Mouse (Mus musculus): ENCODE results near the gene Btbd2. TPM values are rescaled to one million over a fixed set of nuclear protein-coding genes. Genes with fewer than 3 reads are reported as not detected.
A peak's percentile ranks its signal among the peaks of the same experiment; 100 is the strongest.
"Not testable (repeated sequence)": the region's sequence is repeated elsewhere in the genome, so short reads cannot be mapped to it uniquely, and the experiment has no call there.

Btbd2 gene
- polyA plus RNA-seq, 1 experiment, result 49.5 TPM

- Histone ChIP-seq H3K4me3 (ENCODE audit: extremely low read depth, insufficient read depth, insufficient read length) (no peak overlapping the region), H3K27me3 (ENCODE audit: control insufficient read depth, insufficient read depth, low read length) (no peaks in the 10 kb centered on the region), H3K27ac (ENCODE audit: insufficient read depth, low read length) (peak overlapping the region; percentile 39; the same call in 1 of the 2 replicates), H3K4me1 (ENCODE audit: control insufficient read depth, insufficient read depth, insufficient read length) (peaks cover 58% of the 10 kb centered on the region), H3K36me3 (ENCODE audit: control insufficient read depth, insufficient read depth, low read length) (peaks cover 17% of the 10 kb centered on the region)
- WGBS, result 62% methylated on average over 23 of the region's 23 CpGs
- TF ChIP-seq POLR2A (IDR thresholded peaks at IDR 0.05; ENCODE audit: low read depth, low read length), result no peak
- TF ChIP-seq CTCF (IDR thresholded peaks at IDR 0.05; ENCODE audit: extremely low read depth, insufficient read depth, insufficient read length, insufficient replicate concordance), result no peak
- DNase-seq (ENCODE audit: low read depth in 1 of 2, low spot score in 2 of 2), result peak in 1 of 2 experiments; percentile 33
Observed at GRCm38 (mm10) chr10:80606306-80606705, 50.6 kb downstream of the Btbd2 start.

GRCm38 (mm10) chr10:80605721-80606120, 51.1 kb downstream of the Btbd2 start, which contains the start of gene Gm49322:
Gene Gm49322, plus strand, starts transcription at chr10:80606021.
- not testable (repeated sequence) for H3K4me3 ChIP-seq (ENCODE audit: extremely low read depth, insufficient read depth, insufficient read length); H3K27me3 ChIP-seq (ENCODE audit: control insufficient read depth, insufficient read depth, low read length); DNase-seq (ENCODE audit: low read depth in 1 of 2, low spot score in 2 of 2)
- Histone ChIP-seq H3K4me1 (ENCODE audit: control insufficient read depth, insufficient read depth, insufficient read length) (peaks cover 52% of the 10 kb centered on the region), H3K27ac (ENCODE audit: insufficient read depth, low read length) (peak within 1 kb of the TSS; percentile 90), H3K36me3 (ENCODE audit: control insufficient read depth, insufficient read depth, low read length) (peaks cover 17% of the 10 kb centered on the region)
- WGBS, result 90% methylated on average over 4 of the region's 4 CpGs

DNA sequence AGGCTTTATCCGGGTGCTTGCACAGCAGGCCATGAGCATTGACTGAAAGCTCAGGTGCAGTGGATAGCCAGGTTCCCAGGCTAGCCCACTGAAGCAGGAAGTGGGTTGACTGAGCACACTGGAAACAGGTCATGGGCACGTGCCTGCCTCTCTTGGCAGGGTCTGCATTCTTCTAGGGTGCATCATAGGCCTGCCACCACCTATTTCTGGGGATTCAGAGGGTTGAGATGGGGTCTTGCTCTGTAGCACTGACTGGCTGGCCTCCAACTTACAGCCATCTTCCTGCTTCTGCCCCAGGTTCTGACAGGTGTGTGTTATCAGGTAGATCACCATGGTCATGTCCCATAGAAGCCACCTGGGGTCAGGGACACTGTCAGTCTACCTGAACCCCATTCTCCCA, 51.9 kb downstream of the Btbd2 start:
- H3K4me1 ChIP-seq (ENCODE audit: control insufficient read depth, insufficient read depth, insufficient read length), result peaks cover 46% of the 10 kb centered on the region
- WGBS, result 77% methylated on average over 2 of the region's 2 CpGs
- H3K27me3 ChIP-seq (ENCODE audit: control insufficient read depth, insufficient read depth, low read length), result no peaks in the 10 kb centered on the region
- peak overlapping the region; percentile 90 for H3K27ac ChIP-seq (ENCODE audit: insufficient read depth, low read length)
- no peak for TF ChIP-seq CTCF (IDR thresholded peaks at IDR 0.05; ENCODE audit: extremely low read depth, insufficient read depth, insufficient read length, insufficient replicate concordance)
- H3K36me3 ChIP-seq (ENCODE audit: control insufficient read depth, insufficient read depth, low read length), result peaks cover 17% of the 10 kb centered on the region
- DNase-seq (ENCODE audit: low read depth in 1 of 2, low spot score in 2 of 2), result no peak
- no peak overlapping the region for H3K4me3 ChIP-seq (ENCODE audit: extremely low read depth, insufficient read depth, insufficient read length)

GRCm38 (mm10) chr10:80604001-80604509, 52.8 kb downstream of the Btbd2 start:
- WGBS, result 56% methylated on average over 7 of the region's 7 CpGs
- TF ChIP-seq POLR2A (IDR thresholded peaks at IDR 0.05; ENCODE audit: low read depth, low read length) (no peak), CTCF (IDR thresholded peaks at IDR 0.05; ENCODE audit: extremely low read depth, insufficient read depth, insufficient read length, insufficient replicate concordance) (no peak)
- H3K27ac ChIP-seq (ENCODE audit: insufficient read depth, low read length), result peak overlapping the region; percentile 90
- DNase-seq (ENCODE audit: low read depth in 1 of 2, low spot score in 2 of 2), result peak in 1 of 2 experiments; percentile 46
- no peaks in the 10 kb centered on the region for H3K27me3 ChIP-seq (ENCODE audit: control insufficient read depth, insufficient read depth, low read length)
- H3K4me3 ChIP-seq (ENCODE audit: extremely low read depth, insufficient read depth, insufficient read length), result no peak overlapping the region
- H3K36me3 ChIP-seq (ENCODE audit: control insufficient read depth, insufficient read depth, low read length), result peaks cover 17% of the 10 kb centered on the region
- peaks cover 37% of the 10 kb centered on the region for H3K4me1 ChIP-seq (ENCODE audit: control insufficient read depth, insufficient read depth, insufficient read length)

GRCm38 (mm10) chr10:80603364-80603763, 53.5 kb downstream of the Btbd2 start:
- Histone ChIP-seq H3K4me1 (ENCODE audit: control insufficient read depth, insufficient read depth, insufficient read length) (peaks cover 35% of the 10 kb centered on the region), H3K36me3 (ENCODE audit: control insufficient read depth, insufficient read depth, low read length) (peaks cover 14% of the 10 kb centered on the region), H3K27ac (ENCODE audit: insufficient read depth, low read length) (peak overlapping the region; percentile 90), H3K27me3 (ENCODE audit: control insufficient read depth, insufficient read depth, low read length) (no peaks in the 10 kb centered on the region), H3K4me3 (ENCODE audit: extremely low read depth, insufficient read depth, insufficient read length) (peak overlapping the region; percentile 82)
- WGBS, result 24% methylated on average over 7 of the region's 7 CpGs
- no peak for DNase-seq (ENCODE audit: low read depth in 1 of 2, low spot score in 2 of 2)
- TF ChIP-seq POLR2A (IDR thresholded peaks at IDR 0.05; ENCODE audit: low read depth, low read length) (no peak), CTCF (IDR thresholded peaks at IDR 0.05; ENCODE audit: extremely low read depth, insufficient read depth, insufficient read length, insufficient replicate concordance) (no peak)

- Histone ChIP-seq H3K4me1 (ENCODE audit: control insufficient read depth, insufficient read depth, insufficient read length) (peaks cover 29% of the 10 kb centered on the region), H3K4me3 (ENCODE audit: extremely low read depth, insufficient read depth, insufficient read length) (peak within 1 kb of the TSS; percentile 82), H3K27ac (ENCODE audit: insufficient read depth, low read length) (peak within 1 kb of the TSS; percentile 90), H3K27me3 (ENCODE audit: control insufficient read depth, insufficient read depth, low read length) (no peaks in the 10 kb centered on the region), H3K36me3 (ENCODE audit: control insufficient read depth, insufficient read depth, low read length) (peaks cover 14% of the 10 kb centered on the region)
- peak; percentile 91 to 93 for DNase-seq (ENCODE audit: low read depth in 1 of 2, low spot score in 2 of 2)
- WGBS, result under 1% methylated on average over 54 of the region's 54 CpGs
- TF ChIP-seq POLR2A (IDR thresholded peaks at IDR 0.05; ENCODE audit: low read depth, low read length), result peak; percentile 42
- no peak for TF ChIP-seq CTCF (IDR thresholded peaks at IDR 0.05; ENCODE audit: extremely low read depth, insufficient read depth, insufficient read length, insufficient replicate concordance)
Observed at GRCm38 (mm10) chr10:80602698-80603325, 54.1 kb downstream of the Btbd2 start, which contains the start of the genes Scamp4 and Adat3. Gene Scamp4, plus strand, starts transcription at chr10:80602872. Gene Adat3, plus strand, starts transcription at chr10:80602880.

- WGBS, result 70% methylated on average over 4 of the region's 4 CpGs
- DNase-seq (ENCODE audit: low read depth in 1 of 2, low spot score in 2 of 2), result no peak
- Histone ChIP-seq H3K27me3 (ENCODE audit: control insufficient read depth, insufficient read depth, low read length) (no peaks in the 10 kb centered on the region), H3K36me3 (ENCODE audit: control insufficient read depth, insufficient read depth, low read length) (no peaks in the 10 kb centered on the region), H3K27ac (ENCODE audit: insufficient read depth, low read length) (no peak overlapping the region), H3K4me3 (ENCODE audit: extremely low read depth, insufficient read depth, insufficient read length) (no peak overlapping the region), H3K4me1 (ENCODE audit: control insufficient read depth, insufficient read depth, insufficient read length) (no peaks in the 10 kb centered on the region)
- no peak for TF ChIP-seq CTCF (IDR thresholded peaks at IDR 0.05; ENCODE audit: extremely low read depth, insufficient read depth, insufficient read length, insufficient replicate concordance)
- TF ChIP-seq POLR2A (IDR thresholded peaks at IDR 0.05; ENCODE audit: low read depth, low read length), result no peak
Observed at GRCm38 (mm10) chr10:80596318-80596717, 60.6 kb downstream of the Btbd2 start.

Other genes with a start within 250 kb of the Btbd2 start
- gene Tcf3, start 223.4 kb downstream of the Btbd2 start, polyA plus RNA-seq (2012; rRNA removed), result 173 and 240 TPM in 2 replicates
- not detected in 2 replicates for gene Onecut3, start 162.2 kb downstream of the Btbd2 start, polyA plus RNA-seq (2012; rRNA removed)
- 0.01 and 0.04 TPM in 2 replicates for gene Atp8b3, start 117.9 kb downstream of the Btbd2 start, polyA plus RNA-seq (2012; rRNA removed)
- 78.0 and 95.1 TPM in 2 replicates for gene Rexo1, start 95.5 kb downstream of the Btbd2 start, polyA plus RNA-seq (2012; rRNA removed)
- 27.9 and 41.8 TPM in 2 replicates for gene Klf16, start 79.8 kb downstream of the Btbd2 start, polyA plus RNA-seq (2012; rRNA removed)
- gene Abhd17a, start 66.7 kb downstream of the Btbd2 start, polyA plus RNA-seq (2012; rRNA removed), result 220 and 302 TPM in 2 replicates
- gene Scamp4, start 54.2 kb downstream of the Btbd2 start, polyA plus RNA-seq (2012; rRNA removed), result 94.8 and 110 TPM in 2 replicates
- 17.0 and 25.7 TPM in 2 replicates for gene Adat3, start 54.2 kb downstream of the Btbd2 start, polyA plus RNA-seq (2012; rRNA removed)
- 2.9 and 3.0 TPM in 2 replicates for gene Gm49322, start 51.0 kb downstream of the Btbd2 start, polyA plus RNA-seq (2012; rRNA removed)
- gene Csnk1g2, start 34.2 kb downstream of the Btbd2 start, polyA plus RNA-seq (2012; rRNA removed), result 206 and 283 TPM in 2 replicates
- gene Mknk2, start 21.0 kb upstream of the Btbd2 start, polyA plus RNA-seq (2012; rRNA removed), result 351 and 533 TPM in 2 replicates
- 130 and 156 TPM in 2 replicates for gene Mob3a, start 44.9 kb upstream of the Btbd2 start, polyA plus RNA-seq (2012; rRNA removed)
- gene Izumo4, start 45.1 kb upstream of the Btbd2 start, polyA plus RNA-seq (2012; rRNA removed), result 49.0 and 60.8 TPM in 2 replicates
- gene Ap3d1, start 85.2 kb upstream of the Btbd2 start, polyA plus RNA-seq (2012; rRNA removed), result 92.5 and 111 TPM in 2 replicates
- 46.2 and 56.2 TPM in 2 replicates for gene Dot1l, start 98.1 kb upstream of the Btbd2 start, polyA plus RNA-seq (2012; rRNA removed)
- 38.7 and 54.3 TPM in 2 replicates for gene Sf3a2, start 141.1 kb upstream of the Btbd2 start, polyA plus RNA-seq (2012; rRNA removed)
- gene Plekhj1, start 141.6 kb upstream of the Btbd2 start, polyA plus RNA-seq (2012; rRNA removed), result 71.8 and 97.5 TPM in 2 replicates
- 1.3 and 2.3 TPM in 2 replicates for gene Amh, start 148.2 kb upstream of the Btbd2 start, polyA plus RNA-seq (2012; rRNA removed)
- gene Jsrp1, start 156.4 kb upstream of the Btbd2 start, polyA plus RNA-seq (2012; rRNA removed), result not detected in 2 replicates
- gene Oaz1, start 169.6 kb upstream of the Btbd2 start, polyA plus RNA-seq (2012; rRNA removed), result 730 and 862 TPM in 2 replicates
- 0.02 TPM in 2 replicates for gene Lingo3, start 187.0 kb upstream of the Btbd2 start, polyA plus RNA-seq (2012; rRNA removed)
- gene Lsm7, start 198.1 kb upstream of the Btbd2 start, polyA plus RNA-seq (2012; rRNA removed), result 84.0 and 103 TPM in 2 replicates
- gene Sppl2b, start 198.2 kb upstream of the Btbd2 start, polyA plus RNA-seq (2012; rRNA removed), result 127 and 130 TPM in 2 replicates
- gene Tmprss9, start 214.8 kb upstream of the Btbd2 start, polyA plus RNA-seq (2012; rRNA removed), result 0.08 and 0.09 TPM in 2 replicates
- gene Timm13, start 243.9 kb upstream of the Btbd2 start, polyA plus RNA-seq (2012; rRNA removed), result 123 and 133 TPM in 2 replicates